Mouse (Mus musculus) naive thymus-derived CD4-positive, alpha-beta T cell, adult 2 months (primary cell): ENCODE data around the gene Ect2.

Experiments used
- DNase-seq: peaks from one replicate; pipeline ENCODE4 v3.0.0-alpha.2; 2011; ENCODE audit warnings: low read depth

The Ect2 gene

DNA sequence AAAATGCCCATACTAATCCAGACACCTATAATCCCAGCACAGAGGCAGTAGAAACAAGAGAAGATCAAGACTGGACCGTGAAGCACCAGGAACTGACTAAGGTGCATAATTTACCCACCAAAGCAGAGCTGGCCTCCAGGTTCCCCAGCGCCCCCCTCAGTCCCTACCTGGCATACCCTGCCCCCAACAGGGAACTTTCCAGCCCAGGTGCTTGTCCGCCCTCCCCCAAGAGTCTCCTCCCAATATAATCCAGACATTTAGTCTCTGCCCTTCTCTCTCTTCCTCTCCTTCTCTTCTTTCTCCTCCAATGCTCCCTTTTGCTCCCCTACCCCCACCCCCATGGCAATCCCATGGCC lies 2.9 kb upstream of the Ect2 start:
- no peak for DNase-seq

DNA sequence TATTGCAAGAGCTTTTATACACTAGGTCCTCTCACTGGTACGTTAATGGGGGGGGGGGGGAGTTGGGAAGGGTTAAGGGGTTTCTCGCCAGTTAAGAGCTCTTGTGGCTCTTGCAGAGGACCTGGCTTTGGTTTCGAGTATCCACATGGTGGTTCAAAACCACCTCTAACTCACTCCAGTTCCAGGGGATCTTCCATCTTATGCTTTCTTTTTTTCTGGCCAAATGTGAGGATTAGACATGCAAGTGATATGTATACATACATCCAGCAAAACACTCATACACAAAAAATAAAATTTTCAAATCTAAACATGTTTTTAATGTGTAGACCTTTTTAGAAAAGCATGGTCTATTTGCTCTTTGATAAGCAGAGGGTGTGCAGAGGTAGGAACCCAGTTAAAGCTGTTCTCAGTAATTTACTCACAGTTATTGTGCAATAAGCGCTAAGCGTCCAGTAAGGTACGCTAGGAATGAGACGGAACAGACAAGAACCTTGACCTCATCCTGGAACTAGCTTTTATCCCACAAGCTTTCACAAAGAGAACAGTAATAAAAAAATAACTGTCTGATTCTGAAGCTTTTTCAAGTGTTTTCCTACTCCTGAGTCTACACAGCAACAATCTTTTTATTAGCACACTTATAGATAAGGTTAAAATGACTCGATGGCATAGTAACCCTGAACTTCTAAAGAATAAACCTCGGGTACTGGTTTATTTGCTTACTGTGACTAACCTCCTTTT lies 2.3 kb upstream of the Ect2 start:
- no peak for DNase-seq

DNA sequence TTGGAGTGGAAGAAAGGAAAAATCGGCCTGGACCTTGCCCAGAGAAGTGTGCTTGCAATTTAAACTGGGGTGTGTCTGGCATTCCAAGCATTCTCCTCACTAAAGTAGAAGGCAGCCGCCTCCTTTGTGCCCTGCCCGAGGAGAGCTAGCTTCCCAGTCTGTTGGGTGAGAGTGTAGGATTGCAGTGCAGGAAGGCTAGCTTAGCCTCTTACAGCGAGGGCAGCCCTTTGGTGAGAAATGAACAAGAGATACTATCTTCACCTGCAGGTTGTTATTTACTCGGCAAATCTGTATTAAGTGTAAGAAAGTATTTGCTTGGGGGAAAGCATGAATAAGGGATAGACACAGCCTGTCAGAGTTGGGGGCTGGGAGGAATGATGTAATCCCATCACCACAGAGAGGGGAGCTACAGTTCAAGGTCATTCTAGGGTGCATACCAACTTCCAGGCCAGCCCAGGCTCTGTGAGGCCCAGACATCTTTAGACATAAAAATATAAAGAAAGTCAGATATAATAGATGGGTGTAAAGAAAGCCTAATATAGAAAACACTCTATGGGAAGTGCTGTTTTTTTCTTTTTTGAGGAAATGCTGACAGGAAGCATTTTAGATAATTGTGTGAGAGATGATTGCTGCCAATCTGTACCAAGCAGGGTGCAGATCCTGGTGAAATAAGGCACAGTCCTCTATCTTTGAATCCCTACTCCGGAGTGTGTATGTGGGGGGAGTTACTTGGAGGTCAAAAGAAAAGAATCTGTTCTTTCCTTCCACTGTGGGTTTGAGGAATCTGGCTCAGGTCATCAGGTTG lies 1.6 kb upstream of the Ect2 start:
- peak; percentile 10 for DNase-seq

DNA sequence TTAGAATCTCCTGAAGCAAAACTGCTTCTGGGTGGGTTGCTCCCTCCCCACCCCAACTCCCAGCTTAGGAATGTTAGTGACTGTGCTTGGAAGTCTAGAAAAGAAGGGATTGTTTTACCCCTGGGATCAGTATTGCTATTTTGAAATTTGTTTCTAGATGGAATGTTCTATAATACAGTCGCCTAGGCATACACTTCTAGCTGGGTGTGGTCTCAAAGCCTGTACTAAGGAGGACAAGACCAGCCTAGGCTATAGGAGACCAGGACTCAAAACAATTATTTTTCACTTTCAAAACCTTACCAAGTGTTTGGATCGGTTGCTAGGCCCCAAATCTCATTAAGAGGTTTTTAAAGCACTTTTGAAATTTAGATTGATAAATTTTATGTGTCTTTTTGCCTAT lies 602 bp upstream of the Ect2 start:
- DNase-seq, result no peak

DNA sequence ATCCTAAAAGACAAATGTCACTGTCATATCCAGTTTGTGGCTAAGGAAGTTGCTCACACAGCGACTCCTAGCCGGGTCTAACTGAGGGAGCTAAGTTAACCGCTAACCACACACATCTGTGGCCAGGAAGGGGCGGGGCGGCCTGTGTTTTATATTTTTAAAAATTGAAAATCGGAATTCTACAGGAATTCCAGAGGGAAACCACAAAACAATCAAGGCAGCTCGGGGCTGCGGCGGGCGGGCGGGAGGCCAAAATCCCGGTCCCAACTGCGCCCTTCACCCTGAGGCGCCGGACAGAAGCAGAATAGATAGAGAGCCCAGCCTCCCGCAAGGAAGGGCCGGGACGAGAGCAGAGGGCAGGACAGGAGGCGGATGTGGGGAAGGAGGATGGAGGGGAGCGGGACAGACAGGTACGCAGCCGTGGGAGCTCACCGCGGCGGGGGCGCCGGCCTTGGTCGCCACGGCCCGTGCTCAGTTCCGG lies 447 bp downstream of the Ect2 start:
- DNase-seq, result peak; percentile 60

DNA sequence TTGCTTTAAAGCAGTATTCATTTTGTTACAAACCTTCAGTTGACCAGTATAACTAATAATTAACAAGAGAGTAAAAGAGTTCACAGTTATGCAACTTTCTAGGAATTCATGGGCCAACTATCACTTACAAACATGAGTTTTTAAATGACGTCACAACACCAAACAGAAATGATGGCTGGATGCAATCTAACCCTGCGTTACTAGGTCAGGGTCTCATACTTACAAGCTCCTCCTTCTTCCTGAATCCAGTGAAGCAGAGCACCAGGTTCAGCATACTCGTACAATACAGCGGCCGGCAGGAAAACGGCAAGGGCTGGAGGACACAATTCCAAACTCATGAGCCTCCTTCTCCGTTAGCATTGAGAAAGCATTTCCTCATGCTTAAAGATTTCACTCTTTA lies 7.9 kb downstream of the Ect2 start:
- DNase-seq, result no peak

DNA sequence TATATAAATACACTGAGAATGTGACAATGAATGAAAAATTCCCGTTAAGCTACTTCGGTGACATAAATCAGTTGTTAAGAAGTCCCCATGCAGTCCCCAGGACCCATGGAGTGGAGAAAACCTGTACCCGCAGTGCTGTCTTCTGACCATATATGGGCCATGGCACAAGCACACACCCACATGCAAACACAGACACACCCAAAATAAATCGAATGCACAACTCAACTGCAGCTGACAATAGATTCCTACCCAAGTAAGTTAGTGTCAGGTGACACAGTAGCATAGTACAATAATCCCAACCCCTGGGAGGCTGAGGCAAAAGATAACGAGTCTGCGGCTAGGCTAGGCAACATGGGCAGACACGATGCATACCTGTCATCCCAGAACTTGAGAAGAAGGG lies 10.1 kb downstream of the Ect2 start:
- DNase-seq, result no peak

DNA sequence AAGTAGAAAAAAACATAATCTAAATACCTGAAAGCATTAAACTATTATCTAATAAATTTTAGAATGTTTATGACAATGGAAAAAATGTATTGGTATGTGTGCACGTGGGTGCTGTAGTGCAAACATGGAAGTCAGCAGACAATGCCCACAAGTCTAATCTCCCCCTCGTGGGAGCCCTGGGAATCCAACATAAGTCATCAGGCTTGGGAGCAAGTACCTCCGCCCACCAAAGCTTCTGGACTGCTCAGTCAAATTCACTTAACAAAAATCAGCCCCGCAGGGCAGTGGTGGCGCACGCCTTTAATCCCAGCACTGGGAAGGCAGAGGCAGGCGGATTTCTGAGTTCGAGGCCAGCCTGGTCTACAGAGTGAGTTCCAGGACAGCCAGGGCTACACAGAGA lies 13.6 kb downstream of the Ect2 start:
- no peak for DNase-seq

DNA sequence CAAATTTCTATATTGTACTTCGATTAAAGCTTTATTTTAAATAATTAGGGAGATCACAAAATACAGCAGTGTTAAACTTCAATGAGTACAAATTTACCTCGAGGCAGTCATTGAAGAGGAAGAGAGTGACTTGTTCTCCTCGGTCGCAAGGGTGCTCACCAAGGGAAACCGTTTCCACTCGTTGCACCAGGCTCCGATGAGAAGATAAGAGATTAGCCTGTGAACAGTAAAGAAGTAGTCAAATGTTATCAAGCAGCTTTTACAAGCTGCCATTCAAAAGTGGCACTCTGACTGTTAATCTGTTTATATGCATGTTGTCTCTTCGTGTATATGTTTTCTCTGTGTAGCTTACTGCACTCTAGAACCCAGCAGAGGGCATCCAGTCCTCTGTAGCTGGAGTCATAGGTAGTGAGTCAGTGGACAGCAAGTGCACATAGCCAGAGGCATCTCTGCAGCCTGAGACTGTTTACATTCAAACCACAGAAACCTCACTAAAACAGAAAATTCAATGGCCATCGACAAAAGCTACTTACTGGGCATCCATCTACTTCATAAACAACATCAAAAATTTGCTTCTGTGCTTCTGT lies 31.7 kb downstream of the Ect2 start:
- DNase-seq, result no peak

DNA sequence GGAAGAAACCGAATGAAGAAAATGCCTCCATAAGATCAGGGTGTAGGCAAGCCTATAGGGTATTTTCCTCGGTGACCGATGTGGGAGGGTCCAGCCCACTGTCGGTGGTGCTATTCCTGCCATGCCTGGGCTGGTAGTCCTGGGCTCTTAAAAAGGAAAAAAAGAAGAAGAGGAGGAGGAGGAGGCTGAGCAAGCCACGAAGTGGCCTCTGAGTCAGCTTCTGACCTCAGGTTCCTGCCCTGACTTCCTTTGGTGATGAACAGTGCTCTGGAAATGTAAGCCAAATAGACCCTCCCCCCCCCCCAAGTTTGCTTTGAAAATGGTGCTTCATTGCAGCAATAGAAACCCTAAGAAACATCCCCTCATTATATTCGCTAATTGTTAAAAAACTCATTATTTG lies 32.7 kb downstream of the Ect2 start:
- no peak for DNase-seq

DNA sequence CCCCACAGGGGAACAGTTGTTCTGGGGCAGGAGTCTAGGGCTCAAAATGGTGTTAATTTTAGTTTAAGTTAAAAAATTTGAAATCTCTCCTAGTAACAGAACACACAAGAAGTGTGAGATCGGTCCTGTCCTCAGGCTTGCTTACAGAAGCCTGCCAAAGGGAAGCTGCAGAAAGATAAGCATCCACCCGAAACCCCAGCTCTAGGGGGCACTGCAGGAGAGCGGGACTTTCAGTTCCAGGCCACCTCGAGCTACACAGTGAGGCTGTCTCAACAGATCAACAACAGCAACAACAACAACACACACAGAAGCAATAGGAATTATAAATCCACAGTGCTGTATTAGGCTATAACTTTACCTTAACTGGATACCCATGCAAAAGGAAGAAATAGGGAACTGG lies 35.5 kb downstream of the Ect2 start:
- no peak for DNase-seq

DNA sequence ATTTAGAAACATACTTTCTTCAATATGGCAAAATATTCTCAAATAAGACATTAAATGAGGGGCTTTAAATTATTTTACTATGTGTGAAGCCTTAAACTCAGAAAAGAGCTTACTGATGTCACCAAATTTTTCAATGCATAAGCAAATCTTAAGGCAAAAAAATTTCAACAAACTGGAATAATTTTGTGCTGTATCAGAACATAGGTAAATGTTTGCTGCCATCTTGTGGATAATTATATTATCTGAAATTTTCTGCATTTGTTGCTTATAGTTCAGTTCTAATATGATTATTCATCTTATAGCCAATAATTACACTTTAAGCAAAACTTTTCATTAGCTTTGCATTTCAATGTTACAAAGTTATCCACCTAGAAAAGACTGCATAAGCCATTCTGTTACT lies 42.8 kb downstream of the Ect2 start:
- peak; percentile 11 for DNase-seq

DNA sequence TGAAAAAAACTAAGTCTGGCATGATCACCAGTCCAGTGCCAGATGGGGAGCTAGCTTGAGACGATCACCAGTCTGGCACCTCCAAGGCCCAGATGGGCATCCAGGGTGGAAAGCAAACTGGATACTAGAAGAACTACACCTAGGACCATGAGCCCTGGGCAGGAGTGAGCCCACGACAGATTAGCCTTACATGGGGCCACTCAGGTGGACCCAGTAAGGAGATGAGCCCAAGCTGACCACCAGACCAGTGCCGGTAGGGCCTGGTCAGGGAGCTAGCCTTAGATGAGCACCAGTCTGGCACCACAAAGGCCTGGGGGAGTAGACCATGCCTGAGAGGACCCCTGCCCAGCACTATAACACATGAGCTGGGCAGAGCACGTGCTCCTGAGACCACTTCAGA lies 44.6 kb downstream of the Ect2 start:
- no peak for DNase-seq

DNA sequence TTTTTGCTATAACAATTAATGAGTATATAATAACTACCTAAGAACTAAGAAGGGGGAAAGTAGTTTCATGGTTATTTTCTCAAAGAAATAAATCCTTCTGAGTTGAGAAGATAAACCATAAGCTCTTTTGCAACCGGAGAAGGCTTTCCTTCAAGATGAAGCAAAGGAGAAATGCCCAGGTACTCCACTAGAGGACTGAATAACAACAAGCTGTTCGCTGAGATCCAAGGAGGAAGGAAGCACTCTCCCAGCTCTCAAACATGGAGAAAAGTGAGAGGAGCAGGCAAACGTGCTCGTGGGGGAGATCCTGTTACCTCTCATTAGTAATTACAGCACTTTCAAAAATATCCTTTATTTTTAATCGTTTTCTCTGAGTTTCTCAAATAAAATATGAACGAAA lies 46.5 kb downstream of the Ect2 start:
- no peak for DNase-seq

DNA sequence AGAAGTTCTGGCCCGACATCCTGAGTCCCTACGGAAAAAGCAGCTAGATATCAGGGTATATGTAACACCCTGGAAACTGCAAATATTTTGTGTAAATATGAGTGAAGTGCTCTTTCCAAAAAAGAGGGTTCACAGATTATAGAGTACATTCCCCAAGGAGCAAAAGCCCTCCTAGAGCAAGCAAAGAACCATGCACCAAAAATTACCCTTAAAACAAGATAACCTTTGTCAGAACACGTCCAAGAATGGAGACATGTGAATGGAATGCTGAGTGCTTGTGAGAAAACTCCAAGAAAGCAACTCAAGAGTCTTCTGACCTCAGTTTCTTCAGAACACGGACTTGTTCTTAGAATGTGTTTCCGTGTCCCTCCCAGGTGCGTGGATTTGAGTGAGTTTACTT lies 50.7 kb downstream of the Ect2 start:
- DNase-seq, result no peak

DNA sequence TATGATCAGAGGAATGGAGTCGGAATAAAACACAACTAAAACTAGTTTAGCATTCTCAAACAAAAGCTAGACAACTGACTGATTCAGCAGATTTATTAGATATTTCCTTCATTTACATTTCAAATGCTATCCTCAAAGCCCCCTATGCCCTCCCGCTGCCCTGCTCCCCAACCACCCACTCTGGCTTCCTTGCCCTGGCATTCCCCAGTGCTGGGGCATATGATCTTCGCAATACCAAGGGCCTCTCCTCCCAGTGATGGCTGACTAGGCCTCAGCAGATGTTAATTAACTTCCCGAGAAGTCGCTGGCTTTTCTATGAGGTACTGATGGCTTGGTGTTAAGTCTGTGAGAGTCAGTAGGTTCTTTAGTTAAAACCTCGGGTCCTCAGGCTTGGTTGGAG lies 55.0 kb downstream of the Ect2 start:
- DNase-seq, result no peak

DNA sequence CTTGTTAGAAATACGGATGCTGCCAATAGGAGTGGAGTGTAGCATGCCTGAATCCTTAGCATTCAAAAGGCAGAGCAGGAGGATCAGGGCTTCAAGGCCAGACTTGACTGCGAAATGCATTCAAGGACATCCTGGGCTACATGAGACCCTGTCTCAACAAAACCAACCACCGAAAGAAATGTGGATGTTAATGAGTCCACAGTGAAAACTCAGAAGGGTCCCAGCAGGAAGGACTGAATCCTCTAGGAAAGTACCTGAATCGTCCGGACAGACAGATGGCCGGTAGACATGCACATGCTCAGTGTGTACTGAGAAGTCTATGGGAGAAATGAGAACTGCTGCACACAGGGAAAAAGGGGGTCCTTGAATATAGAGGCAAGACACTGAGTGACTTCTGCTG lies 67.5 kb downstream of the Ect2 start:
- no peak for DNase-seq

DNA sequence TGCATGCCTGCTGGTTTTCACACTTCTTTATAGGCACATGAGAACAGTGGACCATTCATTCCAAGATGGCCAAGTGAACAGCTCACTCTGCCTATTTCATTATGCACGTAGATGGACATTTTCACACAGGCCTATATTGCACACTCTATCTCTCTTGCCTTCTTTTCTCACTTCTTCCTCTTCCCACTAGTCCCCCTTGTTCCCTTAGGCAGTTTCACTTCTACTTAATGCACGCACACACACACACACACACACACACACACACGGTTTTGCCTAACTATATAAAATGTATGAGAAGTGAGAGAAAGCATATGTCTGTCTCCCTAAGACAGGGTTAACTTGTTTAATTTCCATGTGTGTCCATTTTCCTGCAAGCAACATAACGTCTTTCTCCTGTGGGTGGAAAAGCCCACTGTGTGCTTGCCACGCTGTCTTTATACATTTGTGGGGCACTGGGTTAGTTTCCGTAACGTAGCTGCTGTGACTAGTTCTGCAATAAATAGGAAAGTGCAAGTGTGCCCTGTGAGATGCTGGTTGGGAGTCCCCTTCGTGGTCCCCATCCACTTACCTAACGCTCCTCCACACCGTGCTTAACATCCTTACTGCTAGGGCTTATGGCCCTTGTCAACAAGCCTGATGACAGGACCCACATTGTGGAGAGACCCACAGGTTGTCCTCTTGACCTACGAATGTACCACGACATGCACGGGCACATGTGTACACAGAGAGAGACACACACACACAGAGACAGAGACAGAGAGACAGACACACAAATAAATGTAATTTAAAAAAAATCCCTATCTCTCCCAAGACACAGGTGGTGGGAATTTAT lies 72.2 kb downstream of the Ect2 start:
- no peak for DNase-seq

DNA sequence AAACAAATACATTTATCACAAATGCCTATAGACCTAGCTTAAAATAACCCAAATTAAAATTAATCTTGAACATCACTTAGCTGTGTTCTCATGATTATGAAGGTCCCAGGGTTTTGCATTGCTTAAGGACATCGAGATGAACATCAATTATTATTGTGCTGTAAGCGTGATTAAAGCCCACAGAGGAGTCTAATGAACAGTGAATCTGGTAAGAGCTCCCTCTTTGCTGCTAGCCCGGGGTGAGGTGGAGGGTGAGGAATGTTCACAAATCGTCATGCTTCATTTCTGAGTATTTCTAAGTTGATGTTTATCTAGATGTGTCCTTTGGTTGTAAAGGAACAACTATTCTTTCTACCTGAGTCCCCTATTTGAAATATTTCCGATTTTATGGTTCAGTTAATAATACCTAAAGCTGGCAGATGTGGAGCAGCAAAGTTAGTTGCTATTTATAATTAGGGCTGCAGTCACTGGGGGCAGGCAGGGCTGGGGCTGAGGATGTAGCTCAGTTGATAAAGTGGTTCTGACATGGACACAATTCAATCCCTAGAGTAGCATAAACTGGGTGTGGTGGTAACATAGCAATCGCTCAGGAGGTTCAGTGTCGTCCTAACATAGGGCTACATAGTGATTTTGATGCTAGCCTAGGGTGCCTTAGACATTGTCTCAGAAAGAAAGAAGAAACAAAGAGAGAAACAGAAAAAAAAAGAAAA lies 73.5 kb downstream of the Ect2 start:
- DNase-seq, result no peak

DNA sequence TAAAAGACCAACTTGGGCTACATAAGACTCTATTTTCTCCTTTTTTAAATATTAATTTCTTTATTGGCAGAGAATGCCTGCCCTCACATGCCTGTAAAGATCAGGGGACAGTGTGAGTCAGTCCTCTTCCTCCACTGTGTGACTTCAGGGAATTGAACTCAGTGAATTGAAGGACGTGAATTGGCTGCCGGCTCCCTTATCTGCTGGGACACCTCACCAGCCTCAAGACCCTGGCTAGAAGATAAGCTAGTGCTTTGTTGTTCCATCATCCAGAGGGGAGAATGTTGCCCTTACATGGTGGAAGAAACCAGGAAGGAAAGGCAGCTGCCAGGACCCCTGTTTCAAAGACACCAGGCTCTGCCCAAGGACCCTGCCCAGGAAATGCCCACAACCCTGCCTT lies 79.8 kb downstream of the Ect2 start:
- DNase-seq, result no peak

DNA sequence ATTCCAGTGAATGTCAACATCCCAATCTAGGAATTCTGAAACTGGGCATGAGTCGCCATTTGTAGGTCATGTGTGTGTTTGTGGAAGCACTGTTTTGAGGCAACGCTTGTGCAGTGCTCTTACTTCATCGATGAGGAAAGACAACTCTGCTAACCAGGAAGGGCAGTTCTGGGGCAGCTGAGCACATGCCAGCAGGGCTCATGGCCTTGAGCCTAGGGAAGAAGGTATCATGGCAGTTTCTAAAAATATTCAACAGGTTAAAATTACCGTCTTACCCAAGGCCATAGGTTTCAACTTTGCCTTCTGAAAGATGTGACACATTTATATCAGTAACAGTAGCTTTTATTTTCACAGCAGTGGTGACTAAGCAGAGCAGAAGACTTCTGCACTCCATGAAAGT lies 82.0 kb downstream of the Ect2 start:
- no peak for DNase-seq

DNA sequence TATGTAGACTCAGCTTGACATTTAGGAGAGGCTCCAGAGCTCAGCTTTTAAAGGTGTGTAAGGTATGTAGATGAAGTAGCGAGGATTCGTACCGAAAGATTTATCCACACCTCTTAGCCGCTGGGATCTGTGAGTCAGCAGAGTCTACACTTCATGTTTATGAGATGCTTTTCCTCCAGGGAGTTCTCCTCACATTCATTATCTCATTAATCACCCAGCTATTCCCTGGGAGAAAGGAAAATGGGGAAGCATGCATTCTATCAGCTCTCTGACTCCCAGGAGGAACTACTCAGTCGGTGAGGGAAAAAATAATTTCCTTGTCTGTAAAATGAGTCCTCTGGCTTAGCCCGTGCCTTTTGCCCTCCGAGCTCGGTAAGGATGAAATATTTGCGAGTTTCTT lies 83.3 kb downstream of the Ect2 start:
- DNase-seq, result no peak
